Mouse (Mus musculus): ENCODE results near the gene Mybbp1a. TPM values are rescaled to one million over a fixed set of nuclear protein-coding genes. Genes with fewer than 3 reads are reported as not detected.
A peak's percentile ranks its signal among the peaks of the same experiment; 100 is the strongest.

The Mybbp1a gene
- polyA plus RNA-seq (2012; rRNA removed), result 52.5 and 61.3 TPM in 2 replicates

- no peaks in the 10 kb centered on the region for H3K27me3 ChIP-seq (ENCODE audit: control insufficient read depth, insufficient read depth, low read length)
- peak within 1 kb of the TSS; percentile 30; the same call in 1 of the 2 replicates for H3K27ac ChIP-seq (ENCODE audit: insufficient read depth, low read length)
- no peaks in the 10 kb centered on the region for H3K4me1 ChIP-seq (ENCODE audit: control insufficient read depth, insufficient read depth, low read length)
- peak within 1 kb of the TSS; percentile 85 for H3K4me3 ChIP-seq (replicated peaks; ENCODE audit: insufficient read depth, low read depth, low read length)
- DNase-seq, result peak; percentile 98 to 99
- TF ChIP-seq CTCF (IDR thresholded peaks at IDR 0.05; ENCODE audit: borderline replicate concordance, insufficient read depth, low read depth, low read length) (no peak), POLR2A (IDR thresholded peaks at IDR 0.05; ENCODE audit: borderline replicate concordance, insufficient read depth, low read length) (peak; percentile 98)
- WGBS, result under 1% methylated on average over 46 of the region's 46 CpGs
These were observed at the start of gene Mybbp1a for GRCm38 (mm10) chr11:72440965-72441664. Gene Mybbp1a, plus strand, starts transcription at chr11:72441355.

DNA sequence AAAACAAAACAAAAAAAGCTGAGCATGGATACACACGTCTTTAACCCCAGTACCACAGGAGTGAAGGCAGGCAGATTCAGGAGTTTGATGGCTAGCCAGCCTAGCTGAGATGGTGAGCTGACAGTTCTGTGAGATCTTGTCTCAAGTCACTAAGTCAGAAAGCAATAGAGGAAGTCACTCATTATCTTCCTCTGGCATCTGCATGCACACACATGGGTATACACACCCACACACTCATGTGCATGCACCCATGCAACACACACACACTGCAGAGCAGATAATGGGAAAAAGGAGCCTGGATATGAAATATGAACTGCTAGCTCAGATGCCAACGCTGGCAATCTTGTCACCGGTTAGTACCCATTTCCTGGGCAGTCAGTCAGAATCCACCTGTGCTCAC, 47.9 kb upstream of the Mybbp1a start:
- Histone ChIP-seq H3K27ac (ENCODE audit: insufficient read depth, low read length) (no peak overlapping the region), H3K4me3 (replicated peaks; ENCODE audit: insufficient read depth, low read depth, low read length) (no peak overlapping the region), H3K27me3 (ENCODE audit: control insufficient read depth, insufficient read depth, low read length) (no peaks in the 10 kb centered on the region), H3K4me1 (ENCODE audit: control insufficient read depth, insufficient read depth, low read length) (no peaks in the 10 kb centered on the region)
- no peak for TF ChIP-seq POLR2A (IDR thresholded peaks at IDR 0.05; ENCODE audit: borderline replicate concordance, insufficient read depth, low read length)
- no peak for TF ChIP-seq CTCF (IDR thresholded peaks at IDR 0.05; ENCODE audit: borderline replicate concordance, insufficient read depth, low read depth, low read length)
- 22% methylated on average over 3 of the region's 3 CpGs for WGBS
- DNase-seq, result no peak

- 9% methylated on average over 5 of the region's 5 CpGs for WGBS
- H3K4me3 ChIP-seq (replicated peaks; ENCODE audit: insufficient read depth, low read depth, low read length), result no peak overlapping the region
- no peak for TF ChIP-seq POLR2A (IDR thresholded peaks at IDR 0.05; ENCODE audit: borderline replicate concordance, insufficient read depth, low read length)
- TF ChIP-seq CTCF (IDR thresholded peaks at IDR 0.05; ENCODE audit: borderline replicate concordance, insufficient read depth, low read depth, low read length), result no peak
- no peak overlapping the region for H3K27ac ChIP-seq (ENCODE audit: insufficient read depth, low read length)
- no peaks in the 10 kb centered on the region for H3K4me1 ChIP-seq (ENCODE audit: control insufficient read depth, insufficient read depth, low read length)
- H3K27me3 ChIP-seq (ENCODE audit: control insufficient read depth, insufficient read depth, low read length), result no peaks in the 10 kb centered on the region
- DNase-seq, result no peak
These were observed 47.5 kb upstream of the Mybbp1a start for GRCm38 (mm10) chr11:72393669-72394068.

DNA sequence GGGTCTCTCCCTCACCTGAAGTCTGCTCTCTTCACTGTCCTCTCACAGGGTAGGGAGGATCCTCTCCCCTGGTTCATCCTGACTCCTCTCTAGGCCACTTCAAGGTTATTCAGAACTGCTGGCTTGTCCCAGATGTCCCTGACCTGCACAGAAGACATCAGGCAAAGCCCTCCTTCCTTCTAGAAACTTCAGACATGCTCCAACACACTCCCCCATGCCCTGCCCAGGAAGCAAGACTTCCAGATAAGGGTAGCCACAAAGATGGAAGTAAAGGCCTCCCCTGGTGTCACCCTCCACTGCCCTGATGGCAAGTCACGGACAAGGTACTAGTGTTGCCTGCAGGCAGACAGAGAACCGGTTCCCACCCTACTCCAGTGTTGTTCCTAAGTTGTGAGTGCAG, 46.5 kb upstream of the Mybbp1a start:
- no peaks in the 10 kb centered on the region for H3K4me1 ChIP-seq (ENCODE audit: control insufficient read depth, insufficient read depth, low read length)
- no peak for TF ChIP-seq POLR2A (IDR thresholded peaks at IDR 0.05; ENCODE audit: borderline replicate concordance, insufficient read depth, low read length)
- TF ChIP-seq CTCF (IDR thresholded peaks at IDR 0.05; ENCODE audit: borderline replicate concordance, insufficient read depth, low read depth, low read length), result no peak
- no peak for DNase-seq
- WGBS, result 91% methylated on average over 2 of the region's 2 CpGs
- H3K4me3 ChIP-seq (replicated peaks; ENCODE audit: insufficient read depth, low read depth, low read length), result no peak overlapping the region
- H3K27me3 ChIP-seq (ENCODE audit: control insufficient read depth, insufficient read depth, low read length), result no peaks in the 10 kb centered on the region
- no peak overlapping the region for H3K27ac ChIP-seq (ENCODE audit: insufficient read depth, low read length)

DNA sequence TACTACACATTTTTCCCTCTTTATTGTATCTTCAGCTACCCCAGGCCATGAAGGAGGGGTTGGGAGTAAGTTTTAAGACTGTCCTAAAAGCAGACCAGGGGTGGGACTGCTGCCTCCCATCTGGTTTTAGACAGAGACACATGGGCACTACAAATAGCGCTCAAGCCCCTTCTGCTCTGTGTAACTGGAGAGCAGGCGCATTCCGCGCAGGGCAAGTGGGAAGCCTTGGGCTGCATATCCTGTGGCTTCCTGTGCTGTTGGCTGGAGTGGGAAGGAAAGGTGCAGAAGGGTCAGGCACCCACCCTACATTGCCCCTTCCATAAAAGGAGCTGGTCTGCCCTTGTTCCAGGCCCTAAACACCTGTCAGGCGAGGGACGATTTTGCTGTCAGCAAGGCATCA, 45.5 kb upstream of the Mybbp1a start:
- no peaks in the 10 kb centered on the region for H3K4me1 ChIP-seq (ENCODE audit: control insufficient read depth, insufficient read depth, low read length)
- no peak for DNase-seq
- WGBS, result 81% methylated on average over 6 of the region's 6 CpGs

GRCm38 (mm10) chr11:72396621-72397020, 44.5 kb upstream of the Mybbp1a start:
- DNase-seq, result no peak
- TF ChIP-seq CTCF (IDR thresholded peaks at IDR 0.05; ENCODE audit: borderline replicate concordance, insufficient read depth, low read depth, low read length) (no peak), POLR2A (IDR thresholded peaks at IDR 0.05; ENCODE audit: borderline replicate concordance, insufficient read depth, low read length) (no peak)
- WGBS, result 54% methylated on average over 7 of the region's 7 CpGs
- no peak overlapping the region for H3K4me3 ChIP-seq (replicated peaks; ENCODE audit: insufficient read depth, low read depth, low read length)
- H3K27ac ChIP-seq (ENCODE audit: insufficient read depth, low read length), result no peak overlapping the region
- H3K4me1 ChIP-seq (ENCODE audit: control insufficient read depth, insufficient read depth, low read length), result no peaks in the 10 kb centered on the region
- no peaks in the 10 kb centered on the region for H3K27me3 ChIP-seq (ENCODE audit: control insufficient read depth, insufficient read depth, low read length)

More for the DNA sequence above, 45.5 kb upstream of the Mybbp1a start:
- Histone ChIP-seq H3K27ac (ENCODE audit: insufficient read depth, low read length) (no peak overlapping the region), H3K27me3 (ENCODE audit: control insufficient read depth, insufficient read depth, low read length) (no peaks in the 10 kb centered on the region), H3K4me3 (replicated peaks; ENCODE audit: insufficient read depth, low read depth, low read length) (no peak overlapping the region)
- TF ChIP-seq POLR2A (IDR thresholded peaks at IDR 0.05; ENCODE audit: borderline replicate concordance, insufficient read depth, low read length) (no peak), CTCF (IDR thresholded peaks at IDR 0.05; ENCODE audit: borderline replicate concordance, insufficient read depth, low read depth, low read length) (no peak)

DNA sequence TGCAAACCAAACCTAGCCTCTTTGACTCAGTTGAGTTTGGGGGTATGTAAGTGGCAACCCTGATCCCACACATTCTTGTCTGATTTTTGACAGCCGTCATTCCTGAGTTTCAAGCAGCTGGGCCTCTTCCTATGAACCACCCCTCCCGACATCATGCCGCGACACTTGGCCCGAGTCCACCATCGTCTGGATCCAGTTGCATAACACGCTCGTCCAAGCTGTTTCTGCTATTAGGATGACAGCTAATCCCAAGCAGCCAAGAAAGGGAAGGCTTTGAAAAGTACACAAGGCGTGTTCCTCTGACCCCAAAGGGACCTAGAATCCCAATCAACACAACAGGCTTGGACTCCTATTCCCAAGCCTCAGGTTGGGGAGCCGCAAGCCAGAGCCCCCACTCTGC, 44.1 kb upstream of the Mybbp1a start:
- Histone ChIP-seq H3K27ac (ENCODE audit: insufficient read depth, low read length) (no peak overlapping the region), H3K27me3 (ENCODE audit: control insufficient read depth, insufficient read depth, low read length) (no peaks in the 10 kb centered on the region), H3K4me1 (ENCODE audit: control insufficient read depth, insufficient read depth, low read length) (no peaks in the 10 kb centered on the region), H3K4me3 (replicated peaks; ENCODE audit: insufficient read depth, low read depth, low read length) (no peak overlapping the region)
- DNase-seq, result no peak
- TF ChIP-seq POLR2A (IDR thresholded peaks at IDR 0.05; ENCODE audit: borderline replicate concordance, insufficient read depth, low read length) (no peak), CTCF (IDR thresholded peaks at IDR 0.05; ENCODE audit: borderline replicate concordance, insufficient read depth, low read depth, low read length) (no peak)
- WGBS, result 23% methylated on average over 10 of the region's 10 CpGs

DNA sequence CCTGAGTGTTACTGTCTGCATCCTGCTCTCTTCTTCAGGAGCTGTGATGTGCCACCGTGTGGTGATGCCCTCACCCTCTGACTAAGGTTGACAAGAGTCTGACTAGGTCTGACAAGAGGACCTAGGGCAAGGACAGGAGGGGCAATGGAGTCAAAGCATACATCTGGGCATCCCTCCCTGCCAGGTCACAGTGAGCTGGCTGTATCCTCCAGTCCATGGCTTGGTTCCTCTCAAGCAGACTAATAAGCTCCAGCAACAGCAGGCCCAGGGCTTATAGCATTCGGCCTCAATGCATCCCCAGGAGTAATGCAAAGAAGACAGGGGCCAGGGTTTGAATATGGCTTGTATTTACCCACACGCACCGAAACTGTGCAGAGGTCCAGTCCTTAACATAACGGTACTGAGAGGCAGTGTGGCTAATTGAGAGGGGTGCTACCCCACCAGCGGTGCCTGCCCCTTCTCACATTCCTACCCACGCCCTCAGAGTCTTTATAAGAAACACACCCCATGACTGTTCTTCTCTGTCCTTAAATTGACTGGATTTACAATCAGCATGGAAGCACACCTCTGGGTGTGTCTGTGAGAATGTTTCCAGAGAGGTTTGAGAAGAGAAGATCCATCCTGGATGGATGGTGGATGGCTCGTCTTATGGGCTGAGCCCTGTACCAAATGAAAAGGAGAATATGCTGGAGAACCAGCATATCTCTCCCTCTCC, 43.2 kb upstream of the Mybbp1a start:
- no peak overlapping the region for H3K27ac ChIP-seq (ENCODE audit: insufficient read depth, low read length)
- H3K27me3 ChIP-seq (ENCODE audit: control insufficient read depth, insufficient read depth, low read length), result no peaks in the 10 kb centered on the region
- no peak overlapping the region for H3K4me3 ChIP-seq (replicated peaks; ENCODE audit: insufficient read depth, low read depth, low read length)
- H3K4me1 ChIP-seq (ENCODE audit: control insufficient read depth, insufficient read depth, low read length), result no peaks in the 10 kb centered on the region
- 76% methylated on average over 8 of the region's 8 CpGs for WGBS
- DNase-seq, result no peak
- TF ChIP-seq CTCF (IDR thresholded peaks at IDR 0.05; ENCODE audit: borderline replicate concordance, insufficient read depth, low read depth, low read length) (no peak), POLR2A (IDR thresholded peaks at IDR 0.05; ENCODE audit: borderline replicate concordance, insufficient read depth, low read length) (no peak)
